Mouse (Mus musculus): ENCODE results near the gene L3mbtl3.

The L3mbtl3 gene

DNA sequence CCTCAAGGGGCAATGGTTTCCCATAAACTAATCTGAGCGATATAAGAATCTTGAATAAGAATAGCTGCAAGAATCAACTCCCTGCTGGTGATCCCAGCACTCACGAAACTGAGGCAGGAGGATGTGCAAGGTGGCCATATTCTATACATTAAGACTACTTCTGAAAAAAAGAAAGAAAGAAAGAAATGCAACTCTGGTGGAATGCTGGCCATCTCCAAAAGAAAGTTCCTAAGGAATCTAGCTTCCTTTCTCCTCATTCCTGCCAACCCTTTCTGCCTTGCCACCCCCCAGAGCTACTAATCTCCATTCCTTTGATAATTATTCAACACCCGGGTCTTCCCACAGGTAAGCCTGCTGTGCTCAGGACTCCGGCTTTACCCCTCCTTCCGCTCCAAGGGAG lies 41.8 kb downstream of the L3mbtl3 start:
- no peak for DNase-seq

DNA sequence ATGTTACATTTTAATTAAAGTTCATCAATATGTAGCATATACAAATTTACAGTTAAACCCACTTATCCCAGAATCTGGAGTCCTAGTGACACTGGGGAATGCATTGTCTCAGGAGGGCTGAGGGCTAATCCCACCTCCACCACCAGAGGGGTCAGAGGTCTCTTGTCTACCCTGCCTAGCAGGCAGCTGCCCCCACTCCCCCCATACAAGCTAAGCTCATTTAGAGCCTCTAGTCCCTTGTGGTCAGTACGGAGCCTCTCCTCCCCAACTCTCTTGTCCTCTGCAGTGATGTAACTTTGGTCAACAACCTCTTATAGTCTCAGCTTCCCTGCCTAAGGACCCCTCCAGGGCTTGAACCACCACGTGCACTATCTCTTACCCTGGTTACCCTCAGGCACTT lies 43.0 kb downstream of the L3mbtl3 start:
- DNase-seq = peak; percentile 68

DNA sequence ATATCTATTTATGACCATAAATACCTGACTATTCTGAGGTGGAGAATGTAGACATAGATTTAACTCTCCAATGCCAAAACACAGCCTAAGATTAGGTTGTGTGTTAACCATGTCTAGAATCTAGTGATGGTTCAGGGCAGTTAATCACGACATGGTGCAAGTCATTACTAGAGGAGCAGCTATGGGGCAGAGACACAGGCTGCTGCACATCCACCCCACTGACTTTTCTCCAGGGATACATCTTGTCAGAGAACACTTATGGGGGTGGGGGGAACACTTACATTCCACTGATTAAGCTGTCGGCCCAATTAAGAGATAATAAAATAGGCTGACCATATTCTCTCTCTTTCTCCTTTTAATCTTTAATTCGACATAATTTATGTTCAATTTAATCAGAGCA lies 46.9 kb downstream of the L3mbtl3 start:
- no peak for DNase-seq

DNA sequence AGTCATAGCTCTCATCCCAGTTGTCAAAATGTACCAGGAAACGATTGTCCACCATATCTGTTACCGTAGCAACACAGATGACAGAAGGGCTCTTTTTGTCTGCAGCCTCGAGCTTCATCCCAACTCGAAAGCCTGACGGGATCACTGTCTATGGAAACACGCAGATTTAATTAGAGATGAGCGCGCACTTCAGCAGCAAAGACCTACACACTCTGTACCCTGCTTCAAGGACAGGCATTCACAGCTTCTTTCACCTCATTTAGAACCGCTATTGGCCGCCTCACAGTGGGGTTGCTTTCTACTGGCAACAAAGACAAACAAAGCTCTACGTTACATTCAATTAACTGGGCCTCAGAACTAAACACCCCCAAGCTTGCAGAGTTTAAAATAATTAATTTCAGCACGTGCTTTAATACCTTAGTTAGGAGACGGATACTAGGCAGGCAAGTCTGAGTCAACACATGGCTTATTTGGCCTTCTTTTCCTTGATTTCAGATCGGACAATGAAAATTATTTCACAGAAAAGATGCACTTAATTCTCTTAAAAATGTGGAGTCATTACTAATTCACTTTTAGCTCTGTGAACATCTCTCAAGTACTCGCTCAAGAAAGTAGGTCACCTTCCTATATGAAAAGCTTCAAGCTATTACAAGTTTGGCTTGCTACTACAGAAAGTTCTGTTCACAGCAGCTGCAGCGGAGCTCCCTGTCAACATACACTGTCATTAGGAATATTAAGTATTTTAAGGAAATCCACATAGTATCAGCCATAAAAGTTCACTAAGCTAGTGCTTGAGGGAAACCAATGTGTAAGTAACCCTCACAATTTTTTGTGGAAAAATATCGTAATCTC lies 47.9 kb downstream of the L3mbtl3 start:
- DNase-seq = no peak

DNA sequence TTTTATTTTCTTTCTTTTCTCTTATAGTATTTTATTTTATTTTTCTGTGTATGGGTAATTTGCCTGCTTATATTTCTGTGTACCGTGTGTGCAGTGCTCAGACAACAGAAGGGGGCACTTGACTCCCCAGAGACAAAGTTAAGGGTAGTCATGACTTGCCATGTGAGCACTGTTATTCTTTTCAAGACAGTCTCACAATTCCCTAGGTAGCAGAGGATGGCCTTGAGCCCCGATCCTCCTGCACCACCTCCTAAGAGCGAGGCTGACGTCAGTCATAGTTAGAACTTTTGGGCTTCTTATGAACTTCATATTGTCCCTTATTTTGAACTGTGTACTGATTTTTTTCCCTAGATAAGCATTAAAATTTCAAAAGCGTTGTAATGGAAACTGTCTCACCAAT lies 48.5 kb downstream of the L3mbtl3 start:
- no peak for DNase-seq

DNA sequence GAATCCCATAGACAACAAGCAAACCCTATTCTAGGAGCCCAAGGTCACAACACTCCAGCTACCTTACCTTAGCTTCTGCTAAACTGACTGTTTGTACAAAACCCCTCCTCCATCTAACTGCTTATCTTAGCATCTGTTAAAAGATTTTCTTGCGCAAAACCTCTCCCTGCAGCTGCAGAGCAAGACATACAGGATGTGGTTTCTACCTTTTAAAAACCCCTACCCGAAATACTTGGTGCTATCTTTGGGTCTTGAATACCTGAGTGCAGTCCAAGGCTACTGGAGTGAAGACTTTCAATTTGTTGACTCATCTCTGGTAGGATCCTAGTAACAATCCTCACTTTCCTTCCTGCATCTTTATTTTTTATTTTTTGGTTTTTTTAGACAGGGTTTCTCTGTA lies 50.5 kb downstream of the L3mbtl3 start:
- no peak for DNase-seq

DNA sequence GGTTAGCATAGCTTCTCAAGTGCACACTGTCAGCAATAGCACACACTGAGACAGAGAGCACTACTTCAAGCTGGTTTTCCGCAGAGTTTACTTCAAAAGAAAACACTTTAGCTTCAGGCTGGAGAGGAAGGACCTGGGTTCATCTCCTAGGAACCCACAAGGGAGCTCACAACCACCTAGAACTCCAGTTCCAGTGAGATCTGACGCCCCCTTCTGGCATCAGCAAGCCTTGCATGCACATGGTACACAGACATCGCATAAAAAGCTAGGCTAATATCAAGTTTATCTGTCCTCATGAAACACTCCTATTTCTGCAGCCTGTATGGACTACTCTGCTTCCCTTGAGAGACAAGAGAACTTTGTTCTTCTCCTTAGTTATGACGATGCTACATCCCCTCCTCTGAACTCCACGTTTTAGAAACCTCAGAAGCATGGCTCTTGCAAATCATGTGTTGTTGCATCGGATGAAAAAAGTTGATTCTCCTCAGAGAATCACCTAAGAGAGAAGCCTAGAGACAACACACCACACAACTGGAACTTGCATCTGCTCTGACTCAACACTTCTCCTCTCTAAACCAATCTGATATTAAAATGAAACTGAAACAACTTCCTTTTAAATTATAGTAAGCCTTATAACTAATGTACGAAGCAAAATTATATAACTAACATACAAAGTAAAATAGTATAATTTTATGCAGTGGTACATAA lies 53.3 kb downstream of the L3mbtl3 start:
- no peak for DNase-seq

DNA sequence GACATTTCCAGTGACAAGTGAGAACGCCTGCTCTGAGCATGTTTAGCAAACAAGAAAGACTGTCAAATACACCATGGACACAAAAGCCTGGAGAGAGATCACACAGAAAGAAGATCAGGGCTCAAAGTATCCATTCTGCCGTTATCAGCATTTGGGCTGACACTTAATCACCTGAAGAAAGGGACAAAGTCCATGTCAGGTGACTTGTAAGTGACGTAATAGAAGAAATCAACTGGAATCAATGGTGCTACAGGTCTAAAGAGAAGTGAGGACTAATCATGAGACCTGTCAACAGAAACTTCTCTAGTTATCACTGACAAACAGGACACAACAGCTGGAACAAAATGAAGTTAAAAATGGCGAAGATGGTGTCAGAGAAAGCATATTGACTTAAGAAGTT lies 55.1 kb downstream of the L3mbtl3 start:
- DNase-seq = no peak

DNA sequence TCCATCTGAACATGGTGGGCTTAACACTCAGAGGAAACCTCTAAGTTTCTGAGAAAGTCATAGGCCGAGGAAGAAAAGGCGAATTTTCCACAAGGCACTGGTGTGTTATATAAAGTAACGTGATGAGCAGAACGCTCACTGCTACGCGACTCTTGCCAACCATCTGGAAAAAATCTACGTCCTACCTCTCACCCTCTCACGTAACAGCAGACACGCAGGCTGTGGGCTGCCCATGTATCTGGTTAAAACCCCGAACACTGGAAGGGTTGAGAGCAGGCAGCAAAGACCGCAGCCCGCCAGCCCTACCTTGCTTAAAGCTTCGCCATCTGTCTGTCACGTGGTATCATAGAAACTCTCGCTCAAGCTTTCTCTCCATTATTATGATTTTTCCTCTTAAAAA lies 61.4 kb downstream of the L3mbtl3 start:
- DNase-seq = no peak

DNA sequence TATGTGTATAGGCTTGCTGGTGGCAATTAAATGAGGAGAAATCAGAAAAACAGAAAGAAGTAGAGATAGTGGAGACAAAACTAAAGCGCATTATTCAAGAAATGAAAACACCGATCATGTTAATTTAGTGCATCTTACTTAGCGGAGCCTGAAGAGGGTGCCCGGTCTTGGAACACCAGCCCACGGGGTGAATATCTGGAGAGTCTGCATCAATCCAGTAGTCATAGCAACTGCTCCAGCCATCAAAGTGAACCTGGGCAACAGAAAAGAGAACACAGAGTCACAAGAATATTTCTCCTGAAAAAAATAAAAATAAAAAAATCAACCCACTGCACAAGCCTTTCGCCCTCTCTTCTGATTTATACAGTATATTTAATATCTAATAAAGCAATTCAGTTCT lies 72.3 kb downstream of the L3mbtl3 start:
- no peak for DNase-seq

DNA sequence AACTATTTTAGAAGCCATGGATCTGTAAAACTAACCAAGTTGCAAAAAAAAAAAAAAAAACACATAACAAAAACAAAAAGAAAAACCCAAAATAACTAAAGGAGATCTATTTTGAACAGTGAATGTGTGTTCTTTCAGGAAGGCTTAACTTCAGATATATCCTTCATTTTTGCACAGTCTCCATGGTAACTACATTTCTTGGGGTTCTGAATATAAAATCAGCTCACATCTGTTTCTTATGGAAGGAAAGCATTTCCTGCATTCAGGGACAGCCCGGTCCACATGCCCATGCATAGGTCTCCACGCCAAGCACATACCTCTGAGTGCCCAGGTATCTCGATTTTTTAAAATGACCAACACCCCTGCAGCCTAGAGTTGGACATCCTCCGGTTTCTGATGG lies 73.4 kb downstream of the L3mbtl3 start:
- no peak for DNase-seq

DNA sequence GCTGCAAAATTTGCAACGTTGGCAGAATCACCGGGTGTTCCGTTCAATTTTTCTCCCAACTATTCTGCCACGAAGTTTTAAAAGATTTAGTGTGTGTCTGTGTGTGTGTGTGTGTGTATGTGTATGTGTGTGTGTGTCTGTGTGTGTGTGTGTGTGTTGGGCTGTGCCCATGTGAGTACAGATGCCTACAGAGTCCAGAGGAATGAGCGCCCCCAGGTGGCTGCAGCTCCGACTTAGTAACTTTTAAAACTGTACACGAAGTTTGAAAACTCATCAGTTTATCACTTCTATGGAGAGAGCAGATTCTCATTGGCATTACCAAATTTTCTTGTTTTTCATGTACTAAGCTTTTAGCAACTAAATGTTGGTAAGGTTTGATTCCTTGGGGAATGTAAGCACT lies 78.1 kb downstream of the L3mbtl3 start:
- no peak for DNase-seq

DNA sequence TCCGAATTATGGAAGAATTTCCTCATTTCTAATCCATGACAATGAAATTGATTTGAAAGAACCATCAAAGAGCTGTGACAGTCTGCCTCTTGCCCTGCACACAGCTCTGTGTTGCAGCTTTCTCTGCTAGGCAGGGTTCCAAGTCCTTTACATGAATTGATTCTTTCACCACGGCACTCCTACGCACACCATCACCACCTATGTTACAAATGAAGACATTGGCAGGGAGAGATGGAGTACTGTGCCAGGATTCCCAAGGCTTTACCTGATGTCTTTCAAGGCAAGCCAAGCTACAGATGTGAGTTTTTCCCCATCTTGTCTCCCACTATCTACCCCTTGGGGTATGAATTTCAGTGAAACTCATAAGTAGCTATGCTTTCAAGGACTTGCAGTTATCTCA lies 78.6 kb downstream of the L3mbtl3 start:
- no peak for DNase-seq

DNA sequence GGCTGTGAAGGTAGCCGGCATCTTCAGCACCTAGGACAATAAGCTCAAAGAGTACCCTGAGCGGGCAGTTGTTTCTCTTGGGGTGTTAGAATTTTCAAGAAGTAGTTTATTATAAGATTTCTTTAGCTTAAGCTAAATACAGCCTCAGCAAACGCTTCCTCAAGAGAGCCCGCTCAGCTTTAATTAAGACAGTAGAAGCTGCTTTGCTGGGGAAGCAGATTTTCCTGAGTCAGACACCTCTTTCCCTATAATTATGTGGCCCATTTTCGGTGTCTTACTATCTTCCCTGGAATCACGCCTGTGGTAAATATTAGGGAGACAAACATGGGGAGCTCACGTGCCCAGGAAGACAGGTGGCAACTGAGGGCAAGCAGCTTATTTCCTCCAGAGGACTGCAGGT lies 88.6 kb downstream of the L3mbtl3 start:
- no peak for DNase-seq

DNA sequence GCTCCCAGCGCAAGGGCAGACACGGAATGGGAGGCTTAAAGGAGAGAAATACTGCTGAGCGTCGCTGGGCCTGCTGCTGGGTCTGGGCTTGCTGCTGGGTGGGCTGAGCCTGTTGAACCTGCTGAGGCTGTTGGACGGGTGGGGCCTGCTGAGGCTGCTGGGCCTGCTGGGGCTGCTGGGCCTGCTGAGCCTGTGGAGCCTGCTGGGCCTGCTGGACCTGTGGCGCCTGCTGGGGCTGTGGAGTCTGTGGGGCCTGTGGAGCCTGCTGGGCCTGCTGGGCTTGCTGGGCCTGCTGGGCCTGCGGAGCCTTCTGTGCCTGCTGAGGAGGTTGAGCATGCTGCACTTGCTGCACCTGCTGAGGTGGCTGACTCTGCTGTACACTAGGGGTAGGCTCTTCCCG lies 95.8 kb downstream of the L3mbtl3 start:
- DNase-seq = no peak

DNA sequence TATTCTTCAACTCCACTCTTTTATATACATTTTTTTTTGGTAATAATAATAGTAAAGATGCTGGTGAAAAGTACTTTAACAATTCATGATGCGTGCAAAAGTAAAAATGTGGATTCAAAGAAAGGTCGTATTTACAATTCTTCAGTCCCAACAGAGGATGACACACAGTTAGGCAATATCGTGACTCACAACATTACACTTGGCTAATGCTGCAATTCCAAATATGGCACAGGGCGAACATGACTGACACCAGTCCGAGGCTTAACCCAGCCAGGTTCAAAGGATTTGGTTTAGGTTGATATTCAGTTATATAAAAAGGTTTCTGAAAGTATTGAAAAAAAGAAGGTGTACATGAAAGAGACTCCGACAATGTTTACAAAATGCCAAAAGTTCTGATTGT lies 100.4 kb downstream of the L3mbtl3 start:
- DNase-seq = peak; percentile 19

DNA sequence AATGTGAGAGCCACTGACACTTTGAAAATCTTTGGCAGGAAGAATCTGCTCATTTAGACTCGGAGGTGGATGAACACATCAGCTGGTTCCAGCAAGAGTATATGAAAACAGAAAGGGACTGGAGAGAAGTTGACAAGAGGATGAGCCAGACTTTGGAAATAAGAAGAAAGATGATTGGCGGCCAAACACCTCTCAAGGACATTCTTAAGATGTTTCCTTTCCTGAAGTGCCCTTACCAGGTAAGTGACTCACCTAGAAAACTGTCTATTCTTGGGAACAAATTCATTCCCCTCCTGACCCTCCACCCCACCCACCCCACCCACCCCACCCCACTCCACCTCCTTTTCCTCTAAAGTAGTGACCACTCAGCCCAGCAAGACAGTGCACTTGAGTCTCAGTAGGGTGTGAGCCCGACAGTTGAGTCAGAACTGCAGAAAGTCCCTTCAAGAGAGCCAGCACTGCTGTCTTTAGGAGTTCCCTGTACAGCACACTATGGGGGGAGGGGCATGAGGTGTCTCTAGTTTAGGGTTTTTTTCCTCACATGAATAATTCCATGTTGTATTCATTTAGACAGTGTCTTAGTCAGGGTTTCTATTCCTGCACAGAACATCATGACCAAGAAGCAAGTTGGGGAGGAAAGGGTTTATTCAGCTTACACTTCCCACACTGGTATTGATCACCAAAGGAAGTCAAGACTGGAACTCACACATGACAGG lies 111.9 kb downstream of the L3mbtl3 start:
- no peak for DNase-seq

DNA sequence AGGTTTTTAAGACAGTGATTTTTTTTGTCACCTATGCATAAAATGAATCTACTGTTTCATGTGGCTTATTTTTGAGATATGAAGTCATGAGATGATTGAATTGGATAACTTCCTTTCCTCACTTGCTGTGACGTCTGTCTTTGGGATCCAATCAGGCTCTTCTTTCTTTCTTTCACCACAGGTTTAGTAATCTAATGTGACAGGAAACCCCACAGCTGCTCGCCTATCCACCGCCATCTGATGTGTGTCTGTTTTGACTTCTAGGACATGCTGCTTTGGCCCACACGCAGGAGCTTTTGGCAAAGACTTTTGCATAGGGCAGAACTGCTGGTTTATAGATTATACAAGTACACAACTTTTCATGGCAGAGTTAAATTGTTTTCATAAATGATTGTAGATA lies 115.9 kb downstream of the L3mbtl3 start:
- peak; percentile 55 for DNase-seq

DNA sequence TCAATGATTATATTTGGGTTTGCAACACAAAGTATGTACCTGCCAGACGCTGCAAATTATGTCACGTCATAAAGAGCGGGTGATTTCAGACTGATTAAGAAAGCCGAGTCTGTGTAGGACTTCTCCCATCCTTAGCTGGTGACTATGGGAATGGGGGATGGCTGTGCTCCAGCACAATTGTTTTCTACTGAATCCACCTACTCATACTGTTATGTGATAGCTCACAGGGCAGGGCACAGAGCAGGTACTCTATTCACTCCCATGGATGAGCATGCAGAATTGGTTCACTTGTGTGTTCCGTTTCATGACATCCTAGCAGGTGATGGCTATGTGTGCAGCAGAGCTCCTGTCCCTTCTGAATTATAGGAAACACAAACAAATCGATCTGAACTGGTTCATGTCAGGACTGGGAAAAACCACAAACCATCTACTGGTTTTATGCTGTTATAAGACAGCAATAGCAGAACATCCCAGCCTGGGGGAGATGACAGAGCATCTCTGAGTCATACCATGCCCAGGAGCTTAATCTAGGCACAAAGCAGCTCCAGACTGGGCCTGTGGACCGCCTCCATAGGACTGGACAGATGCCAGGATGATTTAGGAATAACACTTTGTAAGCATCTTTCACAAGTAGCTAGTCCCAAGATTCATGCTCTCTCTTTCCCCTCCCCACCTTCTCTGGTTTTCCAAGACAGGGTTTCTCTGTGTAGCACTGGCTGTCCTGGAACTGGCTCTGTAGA lies 126.2 kb downstream of the L3mbtl3 start:
- peak; percentile 25 for DNase-seq

DNA sequence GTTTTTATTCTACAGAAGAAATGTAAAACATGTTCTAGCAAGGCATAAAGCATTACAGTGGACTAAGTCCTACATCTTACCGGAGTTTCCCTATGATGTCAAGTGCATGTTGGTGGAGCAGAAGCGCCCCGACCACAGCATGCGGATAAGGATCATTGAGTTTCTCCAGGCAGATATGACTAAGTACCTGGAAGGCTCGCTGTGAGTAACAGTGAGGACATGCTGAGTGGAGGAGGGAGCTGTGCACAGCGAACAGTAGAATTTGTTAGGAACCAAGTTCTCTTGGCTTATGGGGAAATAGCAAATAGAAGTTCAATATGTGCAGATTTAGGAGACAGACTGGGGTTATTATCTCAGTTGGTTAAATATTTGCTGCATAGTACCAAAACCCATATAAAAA lies 131.3 kb downstream of the L3mbtl3 start:
- DNase-seq = no peak

DNA sequence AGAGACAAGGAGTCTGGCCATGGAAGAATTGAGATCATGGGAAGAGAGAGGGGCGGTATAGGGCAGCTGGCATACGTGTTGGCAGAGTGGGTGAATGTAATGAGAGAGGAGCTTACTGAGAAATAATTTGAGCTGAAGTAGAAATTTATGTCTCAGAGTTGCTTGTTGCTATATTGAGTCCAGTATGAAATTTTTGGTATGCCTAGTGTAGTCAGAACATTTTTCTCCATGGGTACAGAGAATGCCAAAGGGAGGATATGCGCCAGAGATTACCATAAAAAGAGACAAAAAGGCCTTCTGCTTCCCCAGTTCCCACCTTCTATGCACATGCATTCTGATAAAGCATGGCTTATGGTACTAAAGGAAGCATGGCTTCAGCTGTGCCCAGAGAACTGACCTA lies 132.6 kb downstream of the L3mbtl3 start:
- no peak for DNase-seq

DNA sequence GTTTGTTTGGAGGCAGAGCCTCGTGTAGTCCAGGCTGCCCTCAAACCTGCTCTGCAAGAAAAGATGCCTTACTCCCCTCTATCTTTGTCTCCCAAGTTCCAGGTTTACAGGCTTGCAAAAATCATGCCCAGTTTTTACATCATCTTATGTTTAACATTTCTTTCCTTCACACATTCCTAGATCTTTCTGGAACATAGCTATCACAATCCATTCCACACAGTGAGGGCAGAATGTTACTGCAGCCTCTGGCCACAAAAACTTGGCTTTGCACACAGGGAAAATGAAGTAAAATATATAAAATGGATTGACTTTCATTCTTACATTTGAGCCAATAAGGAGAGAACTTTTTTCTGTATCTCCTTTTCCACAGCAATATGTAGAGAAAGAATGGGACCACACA lies 136.7 kb downstream of the L3mbtl3 start:
- DNase-seq = no peak

DNA sequence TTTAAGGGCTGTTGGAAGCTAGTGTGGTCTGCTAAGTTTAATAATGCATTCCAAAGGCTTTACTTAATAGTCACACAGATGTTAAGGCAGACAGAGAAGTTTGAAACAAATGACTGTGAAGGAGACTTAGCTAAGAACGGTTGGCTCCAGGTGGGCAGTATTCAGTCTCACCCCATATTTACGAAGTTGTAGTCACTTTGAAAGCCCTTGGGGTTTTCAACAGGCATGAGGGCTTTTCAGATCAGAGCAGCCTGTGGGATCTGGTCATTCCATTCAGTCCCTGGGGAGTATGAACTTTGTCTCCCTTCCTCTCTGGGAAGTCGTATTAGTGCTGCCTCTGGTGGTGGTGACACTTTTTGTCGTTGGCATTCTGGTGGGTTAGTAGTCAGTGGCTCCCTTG lies 137.2 kb downstream of the L3mbtl3 start:
- DNase-seq = no peak

All from heart, adult 11 months (tissue).